Mouse (Mus musculus): Measurements from ENCODE around the gene Rbbp6.
A peak's percentile ranks its signal among the peaks of the same experiment; 100 is the strongest.

Rbbp6 gene

GRCm38 (mm10) chr7:122955226-122955955, 10.1 kb upstream of the Rbbp6 start:
- no peak for TF ChIP-seq GATA4 (IDR thresholded peaks at IDR 0.05; ENCODE audit: insufficient replicate concordance, low read length)

- no peak for TF ChIP-seq GATA4 (IDR thresholded peaks at IDR 0.05; ENCODE audit: insufficient replicate concordance, low read length)
Observed at GRCm38 (mm10) chr7:122968751-122969150, 3.3 kb downstream of the Rbbp6 start.

GRCm38 (mm10) chr7:122969231-122970032, 3.9 kb downstream of the Rbbp6 start:
- peak; percentile 46; the same call in 1 of the 2 replicates for TF ChIP-seq GATA4 (IDR thresholded peaks at IDR 0.05; ENCODE audit: insufficient replicate concordance, low read length)

GRCm38 (mm10) chr7:122970119-122970781, 4.8 kb downstream of the Rbbp6 start:
- TF ChIP-seq GATA4 (IDR thresholded peaks at IDR 0.05; ENCODE audit: insufficient replicate concordance, low read length), result no peak

- TF ChIP-seq GATA4 (IDR thresholded peaks at IDR 0.05; ENCODE audit: insufficient replicate concordance, low read length), result no peak
Observed at GRCm38 (mm10) chr7:122970864-122971420, 5.5 kb downstream of the Rbbp6 start.

- TF ChIP-seq GATA4 (IDR thresholded peaks at IDR 0.05; ENCODE audit: insufficient replicate concordance, low read length), result no peak
Observed at GRCm38 (mm10) chr7:122972006-122972689, 6.7 kb downstream of the Rbbp6 start.

GRCm38 (mm10) chr7:122979514-122979913, 14.0 kb downstream of the Rbbp6 start:
- TF ChIP-seq GATA4 (IDR thresholded peaks at IDR 0.05; ENCODE audit: insufficient replicate concordance, low read length), result no peak

GRCm38 (mm10) chr7:122998189-122998588, 32.7 kb downstream of the Rbbp6 start:
- TF ChIP-seq GATA4 (IDR thresholded peaks at IDR 0.05; ENCODE audit: insufficient replicate concordance, low read length), result no peak

GRCm38 (mm10) chr7:122999871-123000396, 34.4 kb downstream of the Rbbp6 start:
- no peak for TF ChIP-seq GATA4 (IDR thresholded peaks at IDR 0.05; ENCODE audit: insufficient replicate concordance, low read length)

GRCm38 (mm10) chr7:123000796-123001195, 35.3 kb downstream of the Rbbp6 start:
- TF ChIP-seq GATA4 (IDR thresholded peaks at IDR 0.05; ENCODE audit: insufficient replicate concordance, low read length), result no peak

GRCm38 (mm10) chr7:123001341-123002027, 36.0 kb downstream of the Rbbp6 start:
- TF ChIP-seq GATA4 (IDR thresholded peaks at IDR 0.05; ENCODE audit: insufficient replicate concordance, low read length), result no peak

GRCm38 (mm10) chr7:123002028-123002410, 36.5 kb downstream of the Rbbp6 start:
- TF ChIP-seq GATA4 (IDR thresholded peaks at IDR 0.05; ENCODE audit: insufficient replicate concordance, low read length), result no peak

GRCm38 (mm10) chr7:123003207-123003606, 37.7 kb downstream of the Rbbp6 start:
- TF ChIP-seq GATA4 (IDR thresholded peaks at IDR 0.05; ENCODE audit: insufficient replicate concordance, low read length), result no peak

GRCm38 (mm10) chr7:123004442-123004841, 39.0 kb downstream of the Rbbp6 start:
- no peak for TF ChIP-seq GATA4 (IDR thresholded peaks at IDR 0.05; ENCODE audit: insufficient replicate concordance, low read length)

All from liver, adult (tissue).